Mouse (Mus musculus) frontal cortex, postnatal 36 days (tissue): ENCODE results near the gene Tmcc3.

ENCODE experiments used
- DNase-seq, 2 experiments: peaks; one replicate each; pipeline ENCODE4 v3.0.0; 2022; ENCODE audit warnings: low spot score in 2 of 2

Tmcc3 gene

GRCm38 (mm10) chr10:94549511-94550232 lies 237.9 kb downstream of the Tmcc3 start:
- no peak for DNase-seq

GRCm38 (mm10) chr10:94550649-94551048 lies 238.9 kb downstream of the Tmcc3 start:
- DNase-seq = no peak

GRCm38 (mm10) chr10:94551065-94551464 lies 239.3 kb downstream of the Tmcc3 start:
- no peak for DNase-seq

- no peak for DNase-seq
Measured at GRCm38 (mm10) chr10:94551511-94551910, 239.8 kb downstream of the Tmcc3 start.

- no peak for DNase-seq
Measured at GRCm38 (mm10) chr10:94551924-94552523, 240.3 kb downstream of the Tmcc3 start.

GRCm38 (mm10) chr10:94555394-94555793 lies 243.6 kb downstream of the Tmcc3 start:
- no peak for DNase-seq

- DNase-seq = no peak
Measured at GRCm38 (mm10) chr10:94557428-94558149, 245.8 kb downstream of the Tmcc3 start.

- no peak for DNase-seq
Measured at GRCm38 (mm10) chr10:94558826-94559225, 247.1 kb downstream of the Tmcc3 start.

GRCm38 (mm10) chr10:94561351-94561750 lies 249.6 kb downstream of the Tmcc3 start:
- no peak for DNase-seq

GRCm38 (mm10) chr10:94562188-94562587 lies 250.4 kb downstream of the Tmcc3 start:
- no peak for DNase-seq

GRCm38 (mm10) chr10:94562991-94563390 lies 251.2 kb downstream of the Tmcc3 start:
- no peak for DNase-seq

- no peak for DNase-seq
Measured at GRCm38 (mm10) chr10:94565410-94566221, 253.9 kb downstream of the Tmcc3 start.

GRCm38 (mm10) chr10:94566222-94566868 lies 254.6 kb downstream of the Tmcc3 start:
- DNase-seq = no peak

GRCm38 (mm10) chr10:94567251-94567650 lies 255.5 kb downstream of the Tmcc3 start:
- DNase-seq = no peak

- no peak for DNase-seq
Measured at GRCm38 (mm10) chr10:94567915-94568314, 256.2 kb downstream of the Tmcc3 start.

GRCm38 (mm10) chr10:94568867-94569266 lies 257.1 kb downstream of the Tmcc3 start:
- no peak for DNase-seq

GRCm38 (mm10) chr10:94569731-94570130 lies 258.0 kb downstream of the Tmcc3 start:
- no peak for DNase-seq

- DNase-seq = no peak
Measured at GRCm38 (mm10) chr10:94571927-94572620, 260.3 kb downstream of the Tmcc3 start.

GRCm38 (mm10) chr10:94572772-94573171 lies 261.0 kb downstream of the Tmcc3 start:
- DNase-seq = no peak

GRCm38 (mm10) chr10:94574451-94575333 lies 262.9 kb downstream of the Tmcc3 start:
- no peak for DNase-seq
